Mouse (Mus musculus) intestine, embryonic 14.5 days (tissue): ENCODE results near the gene Farp1. TPM values are rescaled to one million over a fixed set of nuclear protein-coding genes. Genes with fewer than 3 reads are reported as not detected.
"Not testable (repeated sequence)": the region's sequence is repeated elsewhere in the genome, so short reads cannot be mapped to it uniquely, and the experiment has no call there.

ENCODE experiments used
- ATAC-seq: fragments of 200-750 bp; cut with Nextera tagmentation; replicated peaks from 2 replicates; pipeline ENCODE4 v1.8.0; 2017; ENCODE audit warnings: low read depth, moderate number of reproducible peaks, moderate TSS enrichment, moderate library complexity; ENCODE audit not compliant: low FRiP score, low TSS enrichment
- DNase-seq: peaks from one replicate; pipeline ENCODE4 v3.0.0-alpha.2; 2018; ENCODE audit warnings: low spot score
- H3K27ac ChIP-seq: fragments of 300-500 bp; sonication (generic); 2 replicates; pipeline ENCODE4 v1.5.1; 2014; ENCODE audit warnings: low read depth, mild to moderate bottlenecking, control low read depth
- H3K27me3 ChIP-seq: fragments of 300-500 bp; sonication (generic); replicated peaks from 2 replicates; pipeline ENCODE4 v1.6.1; 2014; ENCODE audit warnings: low read length, control low read depth; ENCODE audit not compliant: control insufficient read depth, insufficient read depth
- H3K36me3 ChIP-seq: fragments of 300-500 bp; sonication (generic); 2 replicates; pipeline ENCODE4 v1.6.1; 2014; ENCODE audit warnings: low read length, control low read depth; ENCODE audit not compliant: control insufficient read depth, insufficient read depth
- H3K4me1 ChIP-seq: fragments of 300-500 bp; sonication (generic); replicated peaks from 2 replicates; pipeline ENCODE4 v1.6.1; 2014; ENCODE audit warnings: low read length, control low read depth, mixed read lengths; ENCODE audit not compliant: control insufficient read depth, insufficient read depth
- H3K4me2 ChIP-seq: fragments of 300-500 bp; sonication (generic); 2 replicates; pipeline ENCODE4 v1.6.1; 2014; ENCODE audit warnings: low read length
- H3K4me3 ChIP-seq: fragments of 300-500 bp; sonication (generic); 2 replicates; pipeline ENCODE4 v1.5.1; 2014; ENCODE audit warnings: low read depth, low read length, control low read depth, mixed read lengths
- H3K9ac ChIP-seq: fragments of 300-500 bp; sonication (generic); 2 replicates; pipeline ENCODE4 v1.6.1; 2014; ENCODE audit warnings: mild to moderate bottlenecking, low read length
- H3K9me3 ChIP-seq: fragments of 300-500 bp; sonication (generic); 2 replicates; pipeline ENCODE4 v1.6.1; 2016; ENCODE audit warnings: low read length, control low read depth; ENCODE audit not compliant: control insufficient read depth
- WGBS: fragments of 180-500 bp; shearing (Covaris S2); extraction: QIAGEN DNeasy Blood & Tissue Kit; methylation state at CpG from one replicate; pipeline ENCODE4 v1.1.7; 2014; 5-methylcytosine and 5-hydroxymethylcytosine counted together
- polyA plus RNA-seq: library from polyadenylated mRNA; unstranded; fragments of >200 nt; fragmentation: Nextera tagmentation; extraction: Ambion mirVana; gene quantifications from 2 replicates; pipeline ENCODE4 v1.2.1, GENCODE M21; 2014

Farp1 gene
- polyA plus RNA-seq, 1 experiment from 2014 or later, result 26.1 TPM

DNA sequence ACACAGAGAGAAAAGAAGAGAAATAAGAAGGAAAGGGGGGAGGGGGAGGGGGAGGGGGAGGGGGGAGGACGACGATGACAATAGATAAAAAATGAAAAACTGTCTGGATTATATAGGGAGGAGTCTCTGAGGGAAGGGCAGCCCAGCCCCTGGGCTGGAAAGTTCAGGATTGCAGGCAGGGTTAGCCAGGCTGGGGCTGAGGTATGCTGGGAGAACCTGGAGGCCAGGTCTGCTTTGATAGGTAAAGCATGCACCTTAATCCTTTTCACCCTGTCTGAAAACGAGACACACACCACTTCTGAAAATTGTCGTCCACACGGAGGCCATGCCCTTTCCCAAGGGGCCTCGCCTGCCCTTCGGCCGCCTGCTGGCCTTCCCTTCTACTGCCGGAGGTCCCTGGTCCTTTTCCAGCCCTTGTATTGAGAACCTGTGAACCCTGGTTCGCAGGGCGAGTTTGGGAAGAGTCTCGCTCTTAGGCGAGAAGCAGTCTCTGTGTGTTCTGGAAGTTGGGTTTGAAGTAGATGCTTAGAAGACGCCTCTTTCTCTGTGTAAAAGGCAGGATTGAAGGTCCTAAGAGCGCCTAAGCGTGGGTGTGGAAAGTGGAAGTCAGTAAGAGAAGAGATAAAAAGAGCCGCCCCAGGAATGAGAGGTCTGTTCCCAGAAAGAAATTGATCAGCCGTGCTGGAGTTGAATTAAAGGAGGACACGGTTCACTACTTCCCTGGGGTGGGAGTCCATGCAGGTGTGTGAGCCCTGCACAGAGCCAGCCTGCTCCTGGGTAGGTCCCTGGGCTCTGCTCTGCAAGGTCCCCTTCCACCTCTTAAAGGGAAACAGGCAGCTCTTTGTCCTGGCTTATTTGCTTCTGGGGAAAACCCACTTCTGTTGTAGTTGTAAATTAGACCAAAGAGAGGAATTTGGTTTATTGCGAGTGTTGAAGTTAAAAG is 94.1 kb downstream of the Farp1 start:
- Histone ChIP-seq H3K4me2 (no peak overlapping the region), H3K9ac (no peak overlapping the region)

DNA sequence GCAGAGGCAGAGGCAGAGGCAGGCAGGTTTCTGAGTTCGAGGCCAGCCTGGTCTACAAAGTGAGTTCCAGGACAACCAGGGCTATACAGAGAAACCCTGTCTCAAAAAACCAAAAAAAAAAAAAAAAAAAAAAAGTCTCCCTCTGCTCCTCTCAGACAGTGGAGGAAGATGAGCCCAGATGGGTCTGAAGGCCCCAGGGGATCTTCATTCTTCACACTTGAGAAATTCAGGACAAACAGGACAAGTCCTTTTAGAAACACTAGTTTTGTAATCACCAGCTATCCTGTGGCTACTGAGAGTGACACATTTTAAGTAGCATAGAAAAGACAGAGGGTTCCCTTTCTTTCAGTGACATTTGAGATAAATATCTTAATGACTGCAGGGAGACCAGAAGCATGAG is 95.4 kb downstream of the Farp1 start:
- not testable (repeated sequence) for H3K9ac ChIP-seq, H3K9me3 ChIP-seq, H3K27me3 ChIP-seq, H3K4me2 ChIP-seq, DNase-seq, H3K36me3 ChIP-seq, H3K27ac ChIP-seq, ATAC-seq, H3K4me3 ChIP-seq
- peaks cover 24% of the 10 kb centered on the region for H3K4me1 ChIP-seq
- WGBS, result 100% methylated on average over 1 of the region's 1 CpGs

More for the DNA sequence above, 94.1 kb downstream of the Farp1 start:
- ATAC-seq (peak; percentile 61; the same call in 1 of the 2 replicates), DNase-seq (no peak)
- H3K4me1 ChIP-seq, result peaks cover 19% of the 10 kb centered on the region
- no peaks in the 10 kb centered on the region for H3K36me3 ChIP-seq
- H3K9me3 ChIP-seq, result no peaks in the 10 kb centered on the region
- no peaks in the 10 kb centered on the region for H3K27me3 ChIP-seq
- H3K27ac ChIP-seq, result peak overlapping the region; percentile 10; the same call in 1 of the 2 replicates
- no peak overlapping the region for H3K4me3 ChIP-seq
- WGBS, result 37% methylated on average over 20 of the region's 20 CpGs

DNA sequence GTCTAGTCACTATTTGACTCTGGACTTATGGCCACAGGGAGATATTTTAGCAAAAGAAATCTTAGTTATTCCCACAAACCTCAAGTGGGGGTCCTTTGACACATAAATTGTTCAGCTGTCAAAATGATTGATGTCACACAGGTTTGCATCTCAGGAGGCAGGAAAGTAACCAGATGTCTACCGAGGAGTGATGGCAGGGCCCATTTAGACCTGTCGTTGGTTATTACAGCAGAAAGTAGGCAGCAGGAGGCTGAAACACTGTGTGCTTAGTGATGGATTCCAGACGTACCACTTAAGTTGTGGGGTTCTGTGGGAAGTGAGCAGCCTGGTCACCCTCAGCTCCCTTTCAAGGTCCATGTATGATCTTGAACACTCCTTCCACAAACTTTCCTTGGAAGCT is 99.4 kb downstream of the Farp1 start:
- Histone ChIP-seq H3K27ac (no peak overlapping the region), H3K9me3 (no peaks in the 10 kb centered on the region), H3K4me2 (no peak overlapping the region), H3K36me3 (no peaks in the 10 kb centered on the region; the same call in 1 of the 2 replicates), H3K27me3 (no peaks in the 10 kb centered on the region), H3K9ac (no peak overlapping the region), H3K4me3 (no peak overlapping the region), H3K4me1 (peaks cover 19% of the 10 kb centered on the region; the same call in 1 of the 2 replicates)
- 22% methylated on average over 3 of the region's 3 CpGs for WGBS
- DNase-seq (no peak), ATAC-seq (no peak)

DNA sequence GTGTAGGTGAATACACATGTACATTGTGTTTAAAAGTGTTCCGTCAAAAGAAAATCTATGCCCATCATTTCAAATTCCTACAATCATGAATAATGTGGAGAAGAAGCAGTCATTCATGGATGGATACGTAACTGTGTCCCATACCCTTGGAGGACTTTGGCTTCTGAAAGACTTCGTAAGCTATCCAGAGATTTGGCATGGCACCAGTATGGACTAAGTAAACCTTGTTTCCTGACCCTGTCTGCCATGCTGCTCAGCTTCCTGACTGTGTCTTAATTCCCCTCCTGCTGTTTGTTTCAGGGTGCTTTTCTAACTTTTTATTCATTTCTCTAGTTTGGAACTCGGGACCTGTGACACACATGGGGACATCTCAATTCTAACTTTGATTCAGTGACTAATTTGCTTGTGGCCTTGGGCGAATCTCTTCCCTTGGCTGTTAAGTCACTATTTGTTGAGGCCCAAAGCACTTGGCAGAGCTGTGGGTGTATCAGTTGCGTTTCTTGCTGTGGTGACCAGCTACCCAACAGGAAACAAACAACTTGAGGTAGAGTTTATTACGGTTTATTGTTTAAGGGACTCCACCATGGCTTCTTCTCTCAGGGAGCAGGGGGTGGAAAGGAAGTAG is 108.9 kb downstream of the Farp1 start:
- 83% methylated on average over 7 of the region's 7 CpGs for WGBS

DNA sequence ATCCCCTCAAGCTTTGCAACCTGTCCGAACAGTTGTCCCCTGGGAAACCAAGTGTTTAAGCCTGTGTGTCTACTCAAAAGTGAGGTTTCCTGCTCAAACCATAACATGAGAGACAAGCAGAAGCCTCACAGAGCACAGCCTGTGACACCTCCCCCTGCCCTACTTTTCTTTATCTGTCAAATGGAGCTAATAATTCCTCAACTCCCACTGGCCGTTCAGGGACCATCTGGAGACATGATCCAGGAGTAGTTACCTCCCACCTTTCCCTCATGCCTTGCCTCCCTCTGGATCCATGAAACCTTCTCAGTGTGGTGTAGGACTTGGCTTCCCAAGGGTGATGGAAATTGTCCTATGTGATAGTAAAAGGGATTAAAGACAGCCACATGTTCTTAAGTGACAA is 109.5 kb downstream of the Farp1 start:
- Histone ChIP-seq H3K4me3 (no peak overlapping the region), H3K4me2 (no peak overlapping the region), H3K9me3 (no peaks in the 10 kb centered on the region), H3K36me3 (no peaks in the 10 kb centered on the region), H3K9ac (no peak overlapping the region), H3K27me3 (no peaks in the 10 kb centered on the region), H3K27ac (no peak overlapping the region), H3K4me1 (peaks cover 33% of the 10 kb centered on the region)
- 40% methylated on average over 2 of the region's 2 CpGs for WGBS
- DNase-seq, result no peak
- ATAC-seq, result no peak

More for the DNA sequence above, 108.9 kb downstream of the Farp1 start:
- Histone ChIP-seq H3K4me3 (no peak overlapping the region), H3K27ac (no peak overlapping the region), H3K4me1 (peaks cover 33% of the 10 kb centered on the region), H3K36me3 (no peaks in the 10 kb centered on the region), H3K9ac (no peak overlapping the region), H3K9me3 (no peaks in the 10 kb centered on the region), H3K4me2 (no peak overlapping the region), H3K27me3 (no peaks in the 10 kb centered on the region)
- ATAC-seq (no peak), DNase-seq (no peak)

DNA sequence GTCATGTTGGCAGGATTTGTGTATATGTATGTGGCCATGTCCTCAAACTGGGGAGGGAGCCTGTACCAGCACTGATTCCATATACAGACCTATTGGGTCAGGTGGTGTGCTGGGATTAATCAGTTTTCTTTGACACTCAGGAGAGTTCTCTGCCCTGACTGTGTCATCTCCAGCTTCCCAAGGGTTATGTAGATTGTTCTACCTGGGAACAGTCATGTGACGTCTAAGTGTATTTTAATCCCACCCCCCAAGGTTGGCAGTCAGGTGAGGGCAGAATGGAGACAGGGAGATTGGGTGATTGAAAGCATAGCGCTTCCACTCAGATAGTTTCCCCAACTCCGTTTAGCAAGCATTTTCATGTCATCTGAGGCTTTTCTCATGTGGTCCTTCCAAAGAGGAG is 110.3 kb downstream of the Farp1 start:
- Histone ChIP-seq H3K9ac (no peak overlapping the region), H3K9me3 (no peaks in the 10 kb centered on the region), H3K4me3 (no peak overlapping the region), H3K4me2 (peak overlapping the region; percentile 2; the same call in 1 of the 2 replicates), H3K27me3 (no peaks in the 10 kb centered on the region), H3K27ac (no peak overlapping the region), H3K36me3 (no peaks in the 10 kb centered on the region), H3K4me1 (peaks cover 33% of the 10 kb centered on the region)
- ATAC-seq (0 out of 2 replicates have a peak, but pooled peaks have one; percentile 28), DNase-seq (no peak)
- WGBS, result 46% methylated on average over 3 of the region's 3 CpGs

DNA sequence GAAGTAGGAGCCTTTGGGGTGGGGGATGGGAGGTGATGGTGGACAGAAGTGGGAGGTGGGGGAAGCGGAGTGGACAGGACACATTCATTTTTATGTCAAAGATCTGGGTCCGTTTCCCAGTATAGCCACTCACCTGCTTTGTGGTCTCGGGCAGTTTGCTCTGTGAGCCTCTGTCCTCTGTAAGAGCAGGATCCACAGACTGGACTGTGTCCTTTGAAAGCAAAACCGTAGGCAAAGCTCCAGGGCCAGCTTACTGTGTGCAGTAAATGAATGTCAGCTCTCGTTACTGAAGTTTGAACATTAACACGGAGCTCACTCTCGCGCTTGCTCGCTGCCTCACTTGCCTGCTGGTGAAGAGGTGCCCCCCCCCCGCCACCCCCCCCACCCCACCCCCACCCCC is 110.7 kb downstream of the Farp1 start:
- ATAC-seq, result peak; percentile 30; the same call in 1 of the 2 replicates
- no peak overlapping the region for H3K27ac ChIP-seq
- H3K4me2 ChIP-seq, result peak overlapping the region; percentile 2; the same call in 1 of the 2 replicates
- H3K9me3 ChIP-seq, result no peaks in the 10 kb centered on the region
- H3K4me1 ChIP-seq, result peaks cover 33% of the 10 kb centered on the region
- H3K4me3 ChIP-seq, result no peak overlapping the region
- no peak for DNase-seq
- H3K36me3 ChIP-seq, result no peaks in the 10 kb centered on the region
- H3K27me3 ChIP-seq, result no peaks in the 10 kb centered on the region
- H3K9ac ChIP-seq, result no peak overlapping the region
- 9% methylated on average over 10 of the region's 10 CpGs for WGBS

DNA sequence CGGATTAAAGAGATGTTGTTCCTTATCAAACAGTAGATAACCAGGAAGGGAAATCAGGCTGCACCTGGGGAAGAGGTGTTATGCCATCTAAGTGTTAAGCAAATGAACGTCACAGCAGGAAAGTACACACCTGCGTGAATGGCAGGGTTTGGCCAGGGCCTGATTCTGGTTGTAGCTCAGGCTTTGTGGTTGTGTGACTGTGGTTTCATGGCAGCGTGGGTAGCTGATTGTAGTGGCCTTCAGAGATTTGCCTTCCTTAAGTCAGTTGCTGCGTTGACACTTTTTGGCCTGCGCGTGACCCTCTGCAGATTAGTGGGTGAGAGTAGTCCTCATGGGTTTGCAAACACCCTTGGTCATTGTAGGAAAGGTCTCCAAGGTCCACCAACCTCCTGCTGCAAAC is 111.2 kb downstream of the Farp1 start:
- ATAC-seq (no peak), DNase-seq (no peak)
- H3K27ac ChIP-seq, result no peak overlapping the region
- WGBS, result 57% methylated on average over 7 of the region's 7 CpGs
- no peak overlapping the region for H3K4me3 ChIP-seq
- no peaks in the 10 kb centered on the region for H3K27me3 ChIP-seq
- H3K36me3 ChIP-seq, result no peaks in the 10 kb centered on the region
- H3K9ac ChIP-seq, result no peak overlapping the region
- peaks cover 33% of the 10 kb centered on the region for H3K4me1 ChIP-seq
- no peak overlapping the region for H3K4me2 ChIP-seq
- H3K9me3 ChIP-seq, result no peaks in the 10 kb centered on the region
